Mouse (Mus musculus) embryo, embryonic 10.5 days (tissue): ENCODE measurements around the gene Lhx5.
A peak's percentile ranks its signal among the peaks of the same experiment; 100 is the strongest.

ENCODE experiments used
- DNase-seq: peaks from one replicate; pipeline ENCODE4 v3.0.0-alpha.2; 2015; ENCODE audit warnings: low spot score

The Lhx5 gene

GRCm38 (mm10) chr5:120431649-120432485 is at the start of gene Lhx5:
Lhx5 (plus strand) TSS chr5:120431699.
- DNase-seq, result peak; percentile 69

GRCm38 (mm10) chr5:120386361-120386760 is 45.1 kb upstream of the Lhx5 start:
- DNase-seq, result no peak

GRCm38 (mm10) chr5:120388765-120389164 is 42.7 kb upstream of the Lhx5 start:
- no peak for DNase-seq

- DNase-seq, result no peak
Observed at GRCm38 (mm10) chr5:120389973-120390372, 41.5 kb upstream of the Lhx5 start.

- peak; percentile 16 for DNase-seq
Observed at GRCm38 (mm10) chr5:120393871-120394667, 37.4 kb upstream of the Lhx5 start.

GRCm38 (mm10) chr5:120397988-120398387 is 33.5 kb upstream of the Lhx5 start:
- DNase-seq, result peak; percentile 34

- DNase-seq, result no peak
Observed at GRCm38 (mm10) chr5:120404831-120405591, 26.5 kb upstream of the Lhx5 start.

GRCm38 (mm10) chr5:120408933-120409332 is 22.6 kb upstream of the Lhx5 start:
- no peak for DNase-seq

GRCm38 (mm10) chr5:120409385-120410378 is 21.8 kb upstream of the Lhx5 start:
- DNase-seq, result peak; percentile 36

- no peak for DNase-seq
Observed at GRCm38 (mm10) chr5:120413436-120413835, 18.1 kb upstream of the Lhx5 start.

GRCm38 (mm10) chr5:120420106-120420505 is 11.4 kb upstream of the Lhx5 start:
- no peak for DNase-seq

- peak; percentile 93 for DNase-seq
Observed at GRCm38 (mm10) chr5:120424039-120424438, 7.5 kb upstream of the Lhx5 start.

GRCm38 (mm10) chr5:120424657-120425056 is 6.8 kb upstream of the Lhx5 start:
- no peak for DNase-seq

GRCm38 (mm10) chr5:120425711-120426110 is 5.8 kb upstream of the Lhx5 start:
- no peak for DNase-seq

- no peak for DNase-seq
Observed at GRCm38 (mm10) chr5:120426572-120426971, 4.9 kb upstream of the Lhx5 start.

- DNase-seq, result peak; percentile 41
Observed at GRCm38 (mm10) chr5:120427451-120427938, 4.0 kb upstream of the Lhx5 start.

GRCm38 (mm10) chr5:120428189-120428838 is 3.2 kb upstream of the Lhx5 start:
- peak; percentile 40 for DNase-seq

- no peak for DNase-seq
Observed at GRCm38 (mm10) chr5:120428990-120429389, 2.5 kb upstream of the Lhx5 start.

GRCm38 (mm10) chr5:120429692-120430091 is 1.8 kb upstream of the Lhx5 start:
- DNase-seq, result peak; percentile 13

GRCm38 (mm10) chr5:120431001-120431583 is 407 bp upstream of the Lhx5 start:
- peak; percentile 60 for DNase-seq
